Mouse (Mus musculus): ENCODE data around the gene Satb1.

GRCm38 (mm10) chr17:51760997-51761655 is 72.0 kb downstream of the Satb1 start:
- no peak for TF ChIP-seq MXI1 (IDR thresholded peaks at IDR 0.05; ENCODE audit: low read depth, low read length)
- TF ChIP-seq POLR2A (IDR thresholded peaks at IDR 0.05; ENCODE audit: low read depth, low read length) = no peak
- no peak for TF ChIP-seq CTCF (conservative IDR thresholded peaks at IDR 0.05 in 1 of 2, IDR thresholded peaks at IDR 0.05 in 1 of 2; ENCODE audit: low read depth in 2 of 2, low read length in 2 of 2)
- no peak for TF ChIP-seq MAFK (IDR thresholded peaks at IDR 0.05; ENCODE audit: insufficient replicate concordance, low read length)
- no peak for TF ChIP-seq ZC3H11A (IDR thresholded peaks at IDR 0.05; ENCODE audit: low read depth, low read length)
- no peak for TF ChIP-seq SIN3A (IDR thresholded peaks at IDR 0.05; ENCODE audit: low read length)
- no peak for TF ChIP-seq ZKSCAN1 (IDR thresholded peaks at IDR 0.05; ENCODE audit: borderline replicate concordance, low read depth, low read length)
- TF ChIP-seq NRF1 (IDR thresholded peaks at IDR 0.05; ENCODE audit: low read depth, low read length) = no peak
- no peak for TF ChIP-seq RCOR1 (conservative IDR thresholded peaks at IDR 0.05; ENCODE audit: low read depth, low read length)

Data from CH12.LX (cell line).